Mouse (Mus musculus) stomach, postnatal 0 days (tissue): Measurements from ENCODE around the gene Nsun2. TPM values are rescaled to one million over a fixed set of nuclear protein-coding genes. Genes with fewer than 3 reads are reported as not detected.

Experiments
- ATAC-seq: fragments of 200-750 bp; cut with Nextera tagmentation; 2 replicates; pipeline ENCODE4 v1.8.0; 2017; ENCODE audit not compliant: low FRiP score, low TSS enrichment
- DNase-seq: peaks from one replicate; pipeline ENCODE4 v3.0.0-alpha.2; 2016; ENCODE audit warnings: low spot score
- H3K27ac ChIP-seq: fragments of 300-500 bp; sonication (generic); replicated peaks from 2 replicates; pipeline ENCODE4 v1.5.1; 2014; ENCODE audit warnings: mild to moderate bottlenecking, control low read depth
- H3K27me3 ChIP-seq: fragments of 300-500 bp; sonication (generic); 2 replicates; pipeline ENCODE4 v1.6.1; 2014; ENCODE audit warnings: low read length; ENCODE audit not compliant: control insufficient read depth, insufficient read depth
- H3K36me3 ChIP-seq: fragments of 300-500 bp; sonication (generic); 2 replicates; pipeline ENCODE4 v1.6.1; 2014; ENCODE audit warnings: low read length, mixed read lengths; ENCODE audit not compliant: control insufficient read depth, insufficient read depth
- H3K4me1 ChIP-seq: fragments of 300-500 bp; sonication (generic); replicated peaks from 2 replicates; pipeline ENCODE4 v1.6.1; 2014; ENCODE audit warnings: antibody characterized with exemption; ENCODE audit not compliant: control insufficient read depth, insufficient read depth
- H3K4me2 ChIP-seq: fragments of 300-500 bp; sonication (generic); replicated peaks from 2 replicates; pipeline ENCODE4 v1.6.1; 2014; ENCODE audit warnings: low read depth, mild to moderate bottlenecking, control low read depth, moderate library complexity
- H3K4me3 ChIP-seq: fragments of 300-500 bp; sonication (generic); 2 replicates; pipeline ENCODE4 v1.5.1; 2014; ENCODE audit warnings: low read depth, low read length, control low read depth
- H3K9ac ChIP-seq: fragments of 300-500 bp; sonication (generic); 2 replicates; pipeline ENCODE4 v1.6.1; 2014; ENCODE audit warnings: mild to moderate bottlenecking, low read length, control low read depth, mixed read lengths
- H3K9me3 ChIP-seq: fragments of 300-500 bp; sonication (generic); 2 replicates; pipeline ENCODE4 v1.6.1; 2016; ENCODE audit warnings: low read length; ENCODE audit not compliant: control insufficient read depth
- CTCF ChIP-seq: IDR thresholded peaks from 2 replicates; pipeline ENCODE4 v1.5.1; 2016; ENCODE audit warnings: antibody characterized with exemption, low read depth, mild to moderate bottlenecking, moderate library complexity
- EP300 ChIP-seq: optimal IDR thresholded peaks from 2 replicates; pipeline ENCODE3; 2016; ENCODE audit warnings: antibody characterized with exemption
- WGBS: fragments of 180-500 bp; shearing (Covaris S2); extraction: QIAGEN DNeasy Blood & Tissue Kit; methylation state at CpG from one replicate; pipeline ENCODE4 v1.1.7; 2014; 5-methylcytosine and 5-hydroxymethylcytosine counted together
- polyA plus RNA-seq: library from polyadenylated mRNA; unstranded; fragments of >200 nt; fragmentation: Nextera tagmentation; extraction: Ambion mirVana; gene quantifications from 2 replicates; pipeline ENCODE4 v1.2.1, GENCODE M21; 2015

The Nsun2 gene
- polyA plus RNA-seq, 1 experiment from 2014 or later: 68.6 TPM

DNA sequence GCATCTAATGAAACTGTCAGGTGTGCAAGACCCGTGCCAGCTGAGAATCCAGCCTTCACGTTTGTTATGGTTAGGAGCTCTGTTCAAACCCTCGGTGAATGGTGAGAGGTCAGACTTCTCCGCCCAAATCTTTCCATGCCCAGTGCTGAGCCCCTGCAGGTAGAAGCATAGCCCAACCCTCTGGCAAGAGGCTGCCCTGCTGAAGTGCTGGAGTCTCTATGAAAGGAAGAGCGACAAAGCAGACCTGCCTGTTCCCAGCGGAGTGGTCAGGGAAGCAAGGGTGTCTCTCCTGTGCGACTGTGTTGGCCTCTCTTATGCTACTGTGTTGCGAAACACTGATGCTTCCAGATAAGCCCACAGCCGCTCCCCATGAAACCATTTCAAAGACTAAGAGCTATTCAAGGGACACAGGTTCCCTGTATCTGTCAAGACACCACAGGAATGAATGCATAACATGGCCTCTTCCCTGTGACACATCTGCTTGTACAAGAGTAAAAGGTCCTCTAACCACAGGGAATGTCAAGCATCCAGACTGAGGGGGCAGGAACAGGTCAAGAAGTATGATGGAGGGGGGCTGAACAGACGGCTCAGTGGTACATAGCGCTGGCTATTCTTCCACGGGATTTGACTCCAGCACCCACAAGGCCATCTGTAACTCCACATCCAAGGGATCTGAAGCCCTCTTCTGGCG is 44.8 kb upstream of the Nsun2 start:
- DNase-seq (no peak), ATAC-seq (0 out of 2 replicates have a peak, but pooled peaks have one; percentile 3)
- no peak overlapping the region for H3K4me3 ChIP-seq
- no peak overlapping the region for H3K4me2 ChIP-seq
- H3K9ac ChIP-seq: no peak overlapping the region
- H3K36me3 ChIP-seq: no peaks in the 10 kb centered on the region
- H3K27ac ChIP-seq: no peak overlapping the region
- peaks cover 5% of the 10 kb centered on the region; the same call in 1 of the 2 replicates for H3K27me3 ChIP-seq
- TF ChIP-seq EP300 (no peak), CTCF (no peak)
- H3K9me3 ChIP-seq: no peaks in the 10 kb centered on the region
- peaks cover 3% of the 10 kb centered on the region; the same call in 1 of the 2 replicates for H3K4me1 ChIP-seq
- WGBS: 30% methylated on average over 13 of the region's 13 CpGs

GRCm38 (mm10) chr13:69489777-69490176 is 43.8 kb upstream of the Nsun2 start:
- ATAC-seq: peak; percentile 87

GRCm38 (mm10) chr13:69492876-69493463 is 40.6 kb upstream of the Nsun2 start:
- ATAC-seq (peak; percentile 38), DNase-seq (peak; percentile 67)
- WGBS: 23% methylated on average over 7 of the region's 7 CpGs

More at GRCm38 (mm10) chr13:69489777-69490176, 43.8 kb upstream of the Nsun2 start:
- Histone ChIP-seq H3K36me3 (no peaks in the 10 kb centered on the region), H3K4me2 (no peak overlapping the region), H3K9ac (no peak overlapping the region), H3K27me3 (peaks cover 3% of the 10 kb centered on the region; the same call in 1 of the 2 replicates), H3K4me3 (no peak overlapping the region), H3K4me1 (peaks cover 3% of the 10 kb centered on the region; the same call in 1 of the 2 replicates), H3K9me3 (no peaks in the 10 kb centered on the region), H3K27ac (no peak overlapping the region)
- no peak for TF ChIP-seq CTCF
- TF ChIP-seq EP300: no peak
- WGBS: 51% methylated on average over 9 of the region's 9 CpGs
- peak; percentile 40 for DNase-seq

GRCm38 (mm10) chr13:69498276-69498675 is 35.3 kb upstream of the Nsun2 start:
- H3K27ac ChIP-seq: no peak overlapping the region
- H3K36me3 ChIP-seq: peaks cover 33% of the 10 kb centered on the region

More at GRCm38 (mm10) chr13:69492876-69493463, 40.6 kb upstream of the Nsun2 start:
- Histone ChIP-seq H3K27me3 (no peaks in the 10 kb centered on the region; the same call in 1 of the 2 replicates), H3K27ac (no peak overlapping the region), H3K9me3 (no peaks in the 10 kb centered on the region), H3K9ac (no peak overlapping the region), H3K4me1 (peaks cover 3% of the 10 kb centered on the region; the same call in 1 of the 2 replicates), H3K4me2 (no peak overlapping the region), H3K36me3 (peaks cover 7% of the 10 kb centered on the region), H3K4me3 (no peak overlapping the region)
- TF ChIP-seq CTCF (peak; percentile 89), EP300 (no peak)

DNA sequence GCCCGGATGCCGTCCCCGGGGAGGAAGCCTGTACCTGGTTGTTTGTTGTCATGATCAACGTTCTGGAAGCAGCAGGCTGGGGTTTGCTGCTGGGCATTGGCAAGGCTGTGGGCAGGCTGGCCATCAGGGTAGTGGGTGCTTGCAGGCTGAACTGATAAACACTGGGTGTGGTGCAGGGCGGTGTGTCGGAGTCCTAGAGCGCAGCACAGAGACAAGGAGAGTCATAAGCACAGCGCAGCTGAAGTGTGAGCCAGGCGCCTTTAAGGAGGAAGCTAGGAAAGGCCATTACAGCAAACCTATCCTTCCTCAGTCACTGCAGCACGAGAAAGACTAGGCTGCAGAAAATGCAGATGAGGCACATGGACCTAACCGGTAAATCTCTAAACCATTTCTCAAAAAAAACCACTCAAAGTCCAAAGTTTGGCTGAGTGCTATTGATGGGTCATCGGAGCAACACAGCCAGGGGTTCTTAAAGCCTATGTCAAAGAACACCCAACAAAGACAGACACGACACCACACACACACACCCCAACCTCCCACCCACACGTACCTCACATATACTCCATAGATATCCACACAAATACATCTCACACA is 31.3 kb upstream of the Nsun2 start:
- 88% methylated on average over 14 of the region's 14 CpGs for WGBS
- Histone ChIP-seq H3K9me3 (no peaks in the 10 kb centered on the region), H3K36me3 (peaks cover 44% of the 10 kb centered on the region), H3K27ac (no peak overlapping the region), H3K4me2 (no peak overlapping the region), H3K9ac (no peak overlapping the region), H3K4me3 (no peak overlapping the region), H3K4me1 (no peaks in the 10 kb centered on the region), H3K27me3 (no peaks in the 10 kb centered on the region)
- ATAC-seq: no peak
- no peak for DNase-seq
- TF ChIP-seq EP300 (no peak), CTCF (no peak)

More at GRCm38 (mm10) chr13:69498276-69498675, 35.3 kb upstream of the Nsun2 start:
- ATAC-seq (no peak), DNase-seq (no peak)
- WGBS: 72% methylated on average over 5 of the region's 5 CpGs
- no peak overlapping the region for H3K4me2 ChIP-seq
- TF ChIP-seq CTCF: no peak
- TF ChIP-seq EP300: no peak
- no peaks in the 10 kb centered on the region for H3K27me3 ChIP-seq
- H3K9me3 ChIP-seq: no peaks in the 10 kb centered on the region
- H3K9ac ChIP-seq: no peak overlapping the region
- no peaks in the 10 kb centered on the region for H3K4me1 ChIP-seq
- no peak overlapping the region for H3K4me3 ChIP-seq
